In the genomic region with DNA sequence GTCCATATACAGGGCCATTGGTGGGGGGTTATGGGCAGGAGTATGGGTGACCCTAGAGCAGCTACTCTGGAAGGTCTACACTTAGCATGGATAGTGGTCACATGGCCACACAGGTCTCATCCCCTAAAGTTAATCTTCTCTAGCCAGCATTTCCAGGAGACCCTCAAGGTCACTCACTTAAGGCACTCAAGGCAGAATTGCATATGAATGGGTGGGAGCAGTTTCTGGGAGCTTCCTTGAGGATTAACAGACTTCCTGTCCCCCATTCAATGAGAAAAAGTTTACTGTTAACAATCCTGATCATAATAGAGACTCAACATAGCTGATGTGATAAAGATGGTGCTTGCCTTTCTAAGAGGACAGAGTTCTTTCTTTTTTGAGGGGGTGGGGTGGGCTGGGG, we compare ENCODE assay signal across 12 mouse cellular contexts.
"Had no signal": no experiment of that assay in that cellular context is flagged by ENCODE, and none has a peak within 500 bp of the region (broad histone marks: within the 10 kb centered on the region; RNA-seq: fewer than 3 reads in every experiment).

No protein-coding gene starts in this region.

- DNase-seq: retina, postnatal 1 day; right cerebral cortex, adult 18-20 months; right cerebral cortex, postnatal 14 days; right cerebral cortex, postnatal 25 days; right cerebral cortex, postnatal 4 days; spleen, adult 18-20 months; thymus, adult 18-20 months; thymus, adult 2 months; thymus, postnatal 14 days; thymus, postnatal 25 days; thymus, postnatal 36 days; thymus, postnatal 4 days had no signal
